Mouse (Mus musculus): ENCODE measurements at regions not wholly inside any gene's neighbourhood (a gene's known extent, or its start where the extent isn't known, plus 50 kb on each side); places are given as distances from the start of the nearest gene placed in this dataset.

- H3K27me3 ChIP-seq (ENCODE audit: control insufficient read depth, insufficient read depth, low read length): no peaks in the 10 kb centered on the region
- no peak overlapping the region for H3K9ac ChIP-seq (replicated peaks; ENCODE audit: low read depth, low read length)
- 73% methylated on average over 5 of the region's 5 CpGs for WGBS
- no peaks in the 10 kb centered on the region for H3K9me3 ChIP-seq (replicated peaks; ENCODE audit: control insufficient read depth, low read length)
- no peaks in the 10 kb centered on the region for H3K36me3 ChIP-seq (replicated peaks; ENCODE audit: control insufficient read depth, insufficient read depth, low read length)
- ATAC-seq (ENCODE audit: insufficient read depth, low read depth) (no peak), DNase-seq (ENCODE audit: low spot score) (no peak)
- H3K4me3 ChIP-seq (ENCODE audit: low read depth, low read length): no peak overlapping the region
- H3K4me2 ChIP-seq (ENCODE audit: low read depth, low read length): no peak overlapping the region
- no peak overlapping the region for H3K27ac ChIP-seq (ENCODE audit: low read depth)
- TF ChIP-seq CTCF (IDR thresholded peaks at IDR 0.05; ENCODE audit: low read depth) (no peak), EP300 (IDR thresholded peaks at IDR 0.05; ENCODE audit: low read depth) (no peak)
- H3K4me1 ChIP-seq (ENCODE audit: control insufficient read depth, insufficient read depth): no peaks in the 10 kb centered on the region
Measured at GRCm38 (mm10) chr6:47365651-47366645, 87.2 kb upstream of the Cul1 start.

GRCm38 (mm10) chr6:47367461-47367860 is 85.7 kb upstream of the Cul1 start:
- Histone ChIP-seq H3K9me3 (replicated peaks; ENCODE audit: control insufficient read depth, low read length) (no peaks in the 10 kb centered on the region), H3K27ac (ENCODE audit: low read depth) (no peak overlapping the region), H3K4me2 (ENCODE audit: low read depth, low read length) (no peak overlapping the region), H3K36me3 (replicated peaks; ENCODE audit: control insufficient read depth, insufficient read depth, low read length) (no peaks in the 10 kb centered on the region), H3K4me3 (ENCODE audit: low read depth, low read length) (no peak overlapping the region), H3K9ac (replicated peaks; ENCODE audit: low read depth, low read length) (no peak overlapping the region), H3K4me1 (ENCODE audit: control insufficient read depth, insufficient read depth) (no peaks in the 10 kb centered on the region), H3K27me3 (ENCODE audit: control insufficient read depth, insufficient read depth, low read length) (no peaks in the 10 kb centered on the region)
- 41% methylated on average over 2 of the region's 2 CpGs for WGBS
- TF ChIP-seq EP300 (IDR thresholded peaks at IDR 0.05; ENCODE audit: low read depth): no peak
- TF ChIP-seq CTCF (IDR thresholded peaks at IDR 0.05; ENCODE audit: low read depth): no peak
- DNase-seq (ENCODE audit: low spot score) (no peak), ATAC-seq (ENCODE audit: insufficient read depth, low read depth) (no peak)

- DNase-seq (ENCODE audit: low spot score): no peak
- ATAC-seq (ENCODE audit: insufficient read depth, low read depth): no peak
- no peak overlapping the region for H3K27ac ChIP-seq (ENCODE audit: low read depth)
- H3K4me3 ChIP-seq (ENCODE audit: low read depth, low read length): no peak overlapping the region
- no peak overlapping the region for H3K4me2 ChIP-seq (ENCODE audit: low read depth, low read length)
- H3K9ac ChIP-seq (replicated peaks; ENCODE audit: low read depth, low read length): no peak overlapping the region
- 46% methylated on average over 4 of the region's 4 CpGs for WGBS
- H3K9me3 ChIP-seq (replicated peaks; ENCODE audit: control insufficient read depth, low read length): no peaks in the 10 kb centered on the region
- no peaks in the 10 kb centered on the region for H3K27me3 ChIP-seq (ENCODE audit: control insufficient read depth, insufficient read depth, low read length)
- TF ChIP-seq CTCF (IDR thresholded peaks at IDR 0.05; ENCODE audit: low read depth) (no peak), EP300 (IDR thresholded peaks at IDR 0.05; ENCODE audit: low read depth) (no peak)
- H3K4me1 ChIP-seq (ENCODE audit: control insufficient read depth, insufficient read depth): no peaks in the 10 kb centered on the region
- H3K36me3 ChIP-seq (replicated peaks; ENCODE audit: control insufficient read depth, insufficient read depth, low read length): no peaks in the 10 kb centered on the region
Measured at GRCm38 (mm10) chr6:47375705-47376104, 77.5 kb upstream of the Cul1 start.

DNA sequence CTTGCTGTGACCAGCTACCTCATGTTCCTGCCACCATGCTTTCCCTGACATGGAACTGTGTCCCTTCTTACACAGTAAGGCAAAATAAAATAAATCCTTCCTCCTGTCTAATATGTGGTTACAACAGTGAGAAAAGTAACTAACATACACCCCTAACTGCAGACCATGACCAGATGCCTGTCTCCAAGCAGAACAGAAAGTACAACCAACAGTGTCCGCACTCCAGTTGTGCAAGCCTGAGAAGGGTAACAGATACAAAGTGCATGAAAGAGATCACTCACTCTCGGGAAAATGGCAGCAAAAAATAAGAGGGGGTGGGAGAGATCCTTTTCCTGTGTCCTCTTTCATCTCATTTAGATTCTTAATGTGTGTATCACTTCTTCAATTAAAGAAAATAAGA is 71.7 kb upstream of the Cul1 start:
- Histone ChIP-seq H3K9ac (replicated peaks; ENCODE audit: low read depth, low read length) (no peak overlapping the region), H3K9me3 (replicated peaks; ENCODE audit: control insufficient read depth, low read length) (no peaks in the 10 kb centered on the region), H3K36me3 (replicated peaks; ENCODE audit: control insufficient read depth, insufficient read depth, low read length) (no peaks in the 10 kb centered on the region), H3K4me1 (ENCODE audit: control insufficient read depth, insufficient read depth) (no peaks in the 10 kb centered on the region), H3K4me2 (ENCODE audit: low read depth, low read length) (no peak overlapping the region), H3K4me3 (ENCODE audit: low read depth, low read length) (no peak overlapping the region), H3K27me3 (ENCODE audit: control insufficient read depth, insufficient read depth, low read length) (no peaks in the 10 kb centered on the region), H3K27ac (ENCODE audit: low read depth) (no peak overlapping the region)
- ATAC-seq (ENCODE audit: insufficient read depth, low read depth): no peak
- TF ChIP-seq EP300 (IDR thresholded peaks at IDR 0.05; ENCODE audit: low read depth): no peak
- no peak for TF ChIP-seq CTCF (IDR thresholded peaks at IDR 0.05; ENCODE audit: low read depth)
- 72% methylated on average over 2 of the region's 2 CpGs for WGBS
- no peak for DNase-seq (ENCODE audit: low spot score)

DNA sequence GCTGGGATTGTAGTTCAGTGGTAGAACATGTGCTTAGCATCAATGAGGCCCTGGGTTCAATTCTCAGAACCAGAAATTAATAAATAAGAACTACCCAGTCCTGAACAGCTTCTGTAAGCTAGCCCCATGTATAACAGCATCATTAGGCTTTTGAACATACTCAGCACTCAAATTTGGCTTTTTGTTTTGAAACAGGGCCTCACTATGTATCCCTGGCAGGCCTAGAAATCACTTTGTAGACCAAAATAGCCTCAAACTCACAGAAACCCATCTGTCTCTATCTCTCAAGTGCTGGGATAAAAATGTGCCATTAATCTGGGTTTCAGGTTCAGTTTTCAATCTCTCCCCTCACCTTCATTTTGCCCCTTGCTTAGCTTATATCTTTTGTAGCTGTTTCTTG is 66.6 kb upstream of the Cul1 start:
- Histone ChIP-seq H3K27me3 (ENCODE audit: control insufficient read depth, insufficient read depth, low read length) (0 out of 2 replicates have a peak, but pooled peaks cover 4% of the 10 kb centered on the region), H3K36me3 (replicated peaks; ENCODE audit: control insufficient read depth, insufficient read depth, low read length) (no peaks in the 10 kb centered on the region), H3K4me1 (ENCODE audit: control insufficient read depth, insufficient read depth) (no peaks in the 10 kb centered on the region), H3K4me3 (ENCODE audit: low read depth, low read length) (no peak overlapping the region), H3K27ac (ENCODE audit: low read depth) (no peak overlapping the region), H3K9me3 (replicated peaks; ENCODE audit: control insufficient read depth, low read length) (no peaks in the 10 kb centered on the region), H3K4me2 (ENCODE audit: low read depth, low read length) (no peak overlapping the region), H3K9ac (replicated peaks; ENCODE audit: low read depth, low read length) (no peak overlapping the region)
- ATAC-seq (ENCODE audit: insufficient read depth, low read depth): no peak
- no peak for TF ChIP-seq CTCF (IDR thresholded peaks at IDR 0.05; ENCODE audit: low read depth)
- no peak for TF ChIP-seq EP300 (IDR thresholded peaks at IDR 0.05; ENCODE audit: low read depth)
- no peak for DNase-seq (ENCODE audit: low spot score)

Measured in heart, postnatal 0 days (tissue).